Mouse (Mus musculus): ENCODE measurements around the gene H1foo.

- TF ChIP-seq POLR2A (IDR thresholded peaks at IDR 0.05; ENCODE audit: extremely low read depth, insufficient read depth, low read length) (no peak), CTCF (IDR thresholded peaks at IDR 0.05; ENCODE audit: extremely low read depth, insufficient read depth, low read length) (no peak)
Measured at GRCm38 (mm10) chr6:115927292-115928242, 17.2 kb upstream of the H1foo start.
